Mouse (Mus musculus) brain, adult 10 weeks (tissue): Measurements from ENCODE around the gene Gtf2h4. TPM values are rescaled to one million over a fixed set of nuclear protein-coding genes. Genes with fewer than 3 reads are reported as not detected.

Experiments
- polyA plus RNA-seq: library from polyadenylated mRNA; stranded (reverse); fragments of 350-450 nt; fragmentation: Illumina TruSeq; extraction: RNeasy Lipid Tissue Mini Kit (QIAGEN cat#74804); gene quantifications from one replicate; pipeline ENCODE4 v1.2.3, GENCODE M21; 2015; ENCODE audit warnings: low read depth, low replicate concordance

The Gtf2h4 gene
- 19.8 TPM for polyA plus RNA-seq

GRCm38 (mm10) chr17:35673416-35674035, at the start of gene Gtf2h4:
Gtf2h4 (minus strand) TSS chr17:35673739.

DNA sequence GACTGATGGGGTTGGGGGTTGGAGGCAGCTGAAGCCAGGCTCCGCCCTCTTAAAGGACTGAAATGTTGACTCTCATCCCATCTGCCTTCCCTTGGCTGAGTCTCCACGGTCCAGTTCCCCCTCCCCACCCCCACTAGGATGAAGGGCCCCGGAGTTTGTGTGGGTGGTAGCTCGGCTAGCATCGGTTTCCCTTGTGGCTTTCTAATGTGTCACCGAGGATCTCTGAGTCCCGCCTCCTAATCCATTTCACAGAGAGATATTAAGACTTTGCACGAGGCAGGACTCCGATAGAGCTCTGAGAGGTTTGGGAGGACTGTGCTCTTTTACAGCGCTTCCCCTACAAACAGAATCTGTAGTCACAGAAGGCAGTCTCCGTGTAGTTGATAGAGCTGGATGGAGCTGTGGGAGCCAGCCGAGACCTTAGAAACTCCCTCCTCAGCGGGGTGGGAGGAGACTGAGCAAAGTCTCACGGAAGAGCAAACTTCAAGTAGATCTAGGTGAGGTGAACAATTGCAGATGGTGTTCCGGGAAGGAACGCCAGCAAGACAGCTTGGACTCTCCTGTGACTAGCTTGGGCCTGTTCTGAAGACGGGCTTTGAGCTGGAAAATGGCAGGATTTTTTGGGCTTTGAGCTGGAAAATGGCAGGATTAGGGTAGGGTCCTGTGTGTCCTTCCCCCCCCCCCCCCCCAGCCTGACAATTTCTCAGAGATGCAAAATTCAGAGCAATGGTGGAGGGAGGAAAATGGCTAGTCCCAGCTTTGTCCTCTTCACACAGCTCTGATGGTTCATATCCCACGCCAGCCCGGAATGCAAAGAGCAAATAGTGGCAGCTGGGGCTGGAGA, 31.3 kb upstream of the Gtf2h4 start, which contains the start of gene Ddr1:
TSS of gene Ddr1 (minus strand) at position 1 of the 844 bp plus-strand sequence.

GRCm38 (mm10) chr17:35667334-35668065, 6.0 kb downstream of the Gtf2h4 start, which contains the start of gene Vars2:
Vars2 (minus strand) TSS chr17:35667592.

DNA sequence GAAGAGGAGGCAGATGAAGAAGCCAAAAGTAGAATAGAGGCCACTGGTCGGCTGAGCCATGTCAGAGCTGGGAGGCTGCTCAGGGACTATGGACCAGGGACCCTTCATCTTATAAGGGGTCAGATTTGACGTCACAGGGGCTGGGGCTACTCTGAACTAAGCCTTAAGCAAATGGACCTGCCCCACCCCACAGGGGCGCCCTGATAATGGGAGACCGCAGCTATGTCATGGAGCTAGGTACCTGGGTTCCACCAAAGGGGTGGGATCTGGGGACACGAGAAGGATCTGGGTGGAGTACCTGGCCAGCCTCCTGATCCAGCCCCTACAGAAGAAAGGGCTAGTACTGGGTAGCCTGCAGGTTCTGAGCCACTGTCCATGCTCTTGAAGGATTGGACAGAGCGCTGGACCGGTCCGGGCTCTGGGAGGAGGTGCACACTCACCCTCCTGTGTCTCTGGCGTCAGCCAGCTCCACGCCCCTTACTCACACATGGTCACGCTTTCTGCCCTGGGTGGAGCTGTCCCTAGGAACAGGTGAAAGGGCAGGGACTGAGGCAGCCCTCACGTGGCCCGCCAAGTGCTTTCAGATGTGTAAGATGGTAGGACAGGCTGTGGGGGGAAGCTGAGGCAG, 29.8 kb downstream of the Gtf2h4 start, which contains the start of gene Mucl3:
TSS of gene Mucl3 (minus strand) at position 87 of the 628 bp plus-strand sequence.

DNA sequence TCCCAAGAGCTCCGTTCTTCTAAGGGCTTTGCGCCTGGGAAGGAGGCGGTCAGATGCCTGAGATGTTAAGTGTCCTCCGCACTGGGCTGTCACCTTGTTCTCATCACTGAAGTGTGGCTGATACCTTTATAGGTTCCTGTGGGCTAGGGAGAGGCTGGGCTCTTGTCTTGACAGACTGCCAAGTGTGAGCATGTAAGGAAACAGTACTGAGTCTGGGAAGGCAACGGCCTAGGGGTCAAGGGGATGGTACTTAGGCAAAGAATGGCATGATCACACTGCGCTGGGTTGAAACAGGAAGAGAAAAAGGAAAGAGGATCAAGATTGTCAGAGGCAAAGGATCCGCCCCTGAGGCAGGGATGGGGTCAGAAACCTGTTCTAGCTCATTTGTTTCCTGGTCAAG, 47.0 kb downstream of the Gtf2h4 start, which contains the start of gene Gm9573:
TSS of gene Gm9573 (minus strand) at position 101 of the 400 bp plus-strand sequence.

Other genes with a start within 250 kb of the Gtf2h4 start
- gene H2-Q6, start 248.9 kb downstream of the Gtf2h4 start, polyA plus RNA-seq, result 0.34 TPM
- 0.61 TPM for gene H2-Q7, start 234.6 kb downstream of the Gtf2h4 start, polyA plus RNA-seq
- gene H2-Q10, start 203.7 kb downstream of the Gtf2h4 start, polyA plus RNA-seq, result not detected
- not detected for gene Pou5f1, start 167.7 kb downstream of the Gtf2h4 start, polyA plus RNA-seq
- gene Tcf19, start 156.9 kb downstream of the Gtf2h4 start, polyA plus RNA-seq, result 7.8 TPM
- 4.6 TPM for gene Cchcr1, start 156.6 kb downstream of the Gtf2h4 start, polyA plus RNA-seq
- 0.61 TPM for gene Psors1c2, start 140.5 kb downstream of the Gtf2h4 start, polyA plus RNA-seq
- gene Cdsn, start 121.6 kb downstream of the Gtf2h4 start, polyA plus RNA-seq, result 1.4 TPM
- gene 2300002M23Rik, start 106.3 kb downstream of the Gtf2h4 start, polyA plus RNA-seq, result not detected
- not detected for gene Sfta2, start 72.2 kb downstream of the Gtf2h4 start, polyA plus RNA-seq
- not detected for gene Gm9573, start 47.1 kb downstream of the Gtf2h4 start, polyA plus RNA-seq
- gene Mucl3, start 30.0 kb downstream of the Gtf2h4 start, polyA plus RNA-seq, result not detected
- 20.2 TPM for gene Vars2, start 6.1 kb downstream of the Gtf2h4 start, polyA plus RNA-seq
- gene Ddr1, start 30.9 kb upstream of the Gtf2h4 start, polyA plus RNA-seq, result 52.9 TPM
- gene Ier3, start 147.9 kb upstream of the Gtf2h4 start, polyA plus RNA-seq, result 14.8 TPM
- gene Flot1, start 149.5 kb upstream of the Gtf2h4 start, polyA plus RNA-seq, result 140 TPM
- 402 TPM for gene Tubb5, start 164.6 kb upstream of the Gtf2h4 start, polyA plus RNA-seq
- 7.9 TPM for gene Mdc1, start 167.8 kb upstream of the Gtf2h4 start, polyA plus RNA-seq
- gene Nrm, start 187.6 kb upstream of the Gtf2h4 start, polyA plus RNA-seq, result 3.0 TPM
- gene Ppp1r18, start 191.9 kb upstream of the Gtf2h4 start, polyA plus RNA-seq, result 8.6 TPM
- 27.2 TPM for gene Dhx16, start 206.1 kb upstream of the Gtf2h4 start, polyA plus RNA-seq
- gene 2310061I04Rik, start 223.7 kb upstream of the Gtf2h4 start, polyA plus RNA-seq, result 90.2 TPM
- gene Atat1, start 236.3 kb upstream of the Gtf2h4 start, polyA plus RNA-seq, result 53.4 TPM
- 53.1 TPM for gene Mrps18b, start 242.7 kb upstream of the Gtf2h4 start, polyA plus RNA-seq
- gene Ppp1r10, start 242.7 kb upstream of the Gtf2h4 start, polyA plus RNA-seq, result 30.3 TPM